Mouse (Mus musculus) cerebellum, adult 2 months (tissue): ENCODE measurements around the gene Srp9. TPM values are rescaled to one million over a fixed set of nuclear protein-coding genes. Genes with fewer than 3 reads are reported as not detected.

Experiments used
- DNase-seq, 2 experiments: peaks; one replicate each; pipeline ENCODE4 v3.0.0; 2021
- H3K27ac ChIP-seq: fragments of 200-500 bp; 2 replicates; pipeline ENCODE4 v1.5.1; 2012; ENCODE audit warnings: low read length, control low read depth, inconsistent platforms; ENCODE audit not compliant: insufficient read depth
- H3K27me3 ChIP-seq: fragments of 200-500 bp; 2 replicates; pipeline ENCODE4 v1.6.1; 2012; ENCODE audit warnings: inconsistent platforms, mild to moderate bottlenecking, low read length, moderate library complexity; ENCODE audit not compliant: control insufficient read depth, insufficient read depth
- H3K4me1 ChIP-seq: fragments of 200-500 bp; 2 replicates; pipeline ENCODE4 v1.6.1; 2011; ENCODE audit warnings: low read length; ENCODE audit not compliant: control insufficient read depth, insufficient read depth
- H3K4me3 ChIP-seq: fragments of 200-500 bp; replicated peaks from 2 replicates; pipeline ENCODE3; 2011; ENCODE audit warnings: mild to moderate bottlenecking, low read depth, low read length, control low read depth; ENCODE audit not compliant: insufficient read depth
- CTCF ChIP-seq: fragments of 200-500 bp; IDR thresholded peaks from 2 replicates; pipeline ENCODE4 v1.5.1; 2011; ENCODE audit warnings: low read depth, mild to moderate bottlenecking, control low read depth, low read length, moderate library complexity, borderline replicate concordance; ENCODE audit not compliant: insufficient read depth
- POLR2A ChIP-seq: fragments of 200-500 bp; IDR thresholded peaks from 2 replicates; pipeline ENCODE4 v1.6.1; 2011; ENCODE audit warnings: low read length, control low read depth, borderline replicate concordance; ENCODE audit not compliant: insufficient read depth
- WGBS: fragments of 180-500 bp; shearing (Covaris S2); methylation state at CpG from one replicate; pipeline ENCODE4 v1.1.7; 2018; 5-methylcytosine and 5-hydroxymethylcytosine counted together
- polyA plus RNA-seq: library from polyadenylated mRNA; depleted of rRNA; stranded (reverse); fragments of >200 nt; gene quantifications from 2 replicates; pipeline ENCODE4 v1.2.3, GENCODE M21; 2012

The Srp9 gene
- polyA plus RNA-seq, 1 experiment: 124 TPM

DNA sequence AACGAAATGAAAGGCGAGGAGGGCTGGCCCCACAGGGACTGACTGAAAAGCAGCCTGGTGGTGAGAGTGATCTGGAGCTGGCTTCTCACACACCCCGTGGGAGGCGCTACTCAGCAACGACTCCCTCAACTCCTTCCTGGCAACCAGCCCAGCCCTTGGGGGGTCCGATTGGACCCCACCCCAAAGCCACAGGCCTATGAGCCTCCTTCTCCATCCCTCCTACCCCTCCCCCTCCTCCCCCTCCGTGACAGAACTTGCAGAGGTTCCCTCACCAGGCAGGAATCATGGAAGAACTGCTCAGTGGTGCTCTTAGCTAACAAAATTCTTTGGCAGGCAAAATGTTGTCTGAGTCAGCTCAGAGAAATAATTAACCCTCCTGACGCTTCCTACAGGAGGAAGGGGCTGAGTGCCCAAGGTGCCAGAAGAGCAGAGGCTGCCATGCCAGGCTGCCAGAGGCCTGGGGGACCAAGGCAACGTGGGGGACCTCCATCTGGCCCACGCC, 29.2 kb upstream of the Srp9 start:
- H3K27me3 ChIP-seq: no peaks in the 10 kb centered on the region
- no peaks in the 10 kb centered on the region for H3K4me1 ChIP-seq
- TF ChIP-seq CTCF (no peak), POLR2A (no peak)
- H3K27ac ChIP-seq: no peak overlapping the region
- WGBS: 9% methylated on average over 10 of the region's 10 CpGs
- no peak for DNase-seq
- no peak overlapping the region for H3K4me3 ChIP-seq

- H3K27ac ChIP-seq: no peak overlapping the region
- H3K4me1 ChIP-seq: no peaks in the 10 kb centered on the region
- WGBS: 93% methylated on average over 5 of the region's 5 CpGs
- no peaks in the 10 kb centered on the region for H3K27me3 ChIP-seq
- TF ChIP-seq POLR2A (no peak), CTCF (no peak)
- H3K4me3 ChIP-seq: no peak overlapping the region
- no peak for DNase-seq
These were observed 27.8 kb upstream of the Srp9 start for GRCm38 (mm10) chr1:182096707-182097106.

- TF ChIP-seq CTCF (no peak), POLR2A (no peak)
- Histone ChIP-seq H3K4me3 (no peak overlapping the region), H3K4me1 (no peaks in the 10 kb centered on the region), H3K27me3 (no peaks in the 10 kb centered on the region), H3K27ac (no peak overlapping the region)
- DNase-seq: no peak
- WGBS: 77% methylated on average over 5 of the region's 5 CpGs
These were observed 25.5 kb upstream of the Srp9 start for GRCm38 (mm10) chr1:182099062-182099461.

DNA sequence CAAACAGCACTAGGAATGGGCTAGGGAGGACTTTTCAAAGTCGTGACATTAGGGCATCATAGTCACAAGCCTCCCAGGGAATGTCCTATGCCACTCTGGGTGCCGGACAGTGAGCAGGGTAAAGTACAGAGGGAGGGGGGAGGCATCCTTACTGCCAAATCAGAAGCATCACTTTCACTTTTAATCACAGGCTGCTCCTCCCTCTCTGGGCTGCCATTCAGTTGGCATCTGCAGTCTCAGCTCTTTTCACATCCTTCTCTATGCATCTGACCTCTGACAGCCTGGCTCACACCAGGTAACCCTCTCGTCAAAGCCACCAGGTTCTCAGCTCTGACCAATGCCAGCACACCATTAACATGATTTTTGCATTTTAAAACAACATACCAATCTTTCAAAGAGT, 24.1 kb upstream of the Srp9 start:
- H3K4me1 ChIP-seq: no peaks in the 10 kb centered on the region
- 46% methylated on average over 3 of the region's 3 CpGs for WGBS

DNA sequence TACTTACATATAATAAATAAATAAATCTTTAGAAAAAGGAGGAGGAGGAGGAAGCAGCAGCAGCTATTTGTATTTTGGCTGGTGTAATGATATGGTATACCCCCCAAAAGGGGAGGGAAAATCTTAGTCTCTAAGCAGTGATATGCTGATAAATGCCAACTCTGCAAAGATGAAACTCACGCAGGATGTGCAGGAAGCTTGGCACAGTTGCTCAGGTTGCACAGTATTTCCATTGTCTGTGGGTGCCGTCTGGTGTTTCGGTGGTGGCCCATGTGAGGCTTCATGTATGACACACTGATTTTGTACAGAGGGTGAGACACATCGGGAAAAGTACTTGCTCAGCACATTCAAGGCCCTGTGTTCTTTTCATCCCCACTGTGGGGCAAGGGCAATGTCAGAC, 23.1 kb upstream of the Srp9 start:
- H3K4me1 ChIP-seq: no peaks in the 10 kb centered on the region
- DNase-seq: no peak
- 85% methylated on average over 4 of the region's 4 CpGs for WGBS
- no peak overlapping the region for H3K4me3 ChIP-seq
- H3K27ac ChIP-seq: no peak overlapping the region
- no peak for TF ChIP-seq CTCF
- H3K27me3 ChIP-seq: no peaks in the 10 kb centered on the region

More for the DNA sequence above, 24.1 kb upstream of the Srp9 start:
- no peak for DNase-seq
- H3K27ac ChIP-seq: no peak overlapping the region
- H3K4me3 ChIP-seq: no peak overlapping the region
- TF ChIP-seq CTCF: no peak
- TF ChIP-seq POLR2A: no peak
- no peaks in the 10 kb centered on the region for H3K27me3 ChIP-seq

GRCm38 (mm10) chr1:182102706-182103105, 21.8 kb upstream of the Srp9 start:
- no peak for DNase-seq
- Histone ChIP-seq H3K4me1 (no peaks in the 10 kb centered on the region), H3K4me3 (no peak overlapping the region), H3K27me3 (no peaks in the 10 kb centered on the region; the same call in 1 of the 2 replicates), H3K27ac (no peak overlapping the region)
- no peak for TF ChIP-seq CTCF
- no peak for TF ChIP-seq POLR2A

DNA sequence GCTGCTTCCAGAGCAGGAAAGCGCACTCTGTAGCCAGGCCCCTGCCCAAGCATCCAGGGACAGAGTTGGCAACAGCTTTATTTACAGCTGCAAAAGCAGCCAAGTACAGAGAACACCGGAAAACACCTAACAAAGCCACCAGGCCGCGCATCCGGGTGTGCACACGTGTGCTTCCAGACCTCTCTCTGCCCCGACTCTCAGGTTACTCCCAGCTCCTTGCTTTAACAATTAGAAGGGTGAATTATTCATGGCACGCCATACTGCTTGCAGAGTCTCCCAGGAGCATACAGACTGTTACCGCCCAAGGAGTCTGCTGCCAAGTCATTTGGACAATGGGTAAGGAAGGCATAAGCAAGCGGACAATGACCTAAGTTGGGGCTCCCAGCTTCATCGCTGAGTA, 21.1 kb upstream of the Srp9 start:
- Histone ChIP-seq H3K27ac (no peak overlapping the region), H3K27me3 (no peaks in the 10 kb centered on the region; the same call in 1 of the 2 replicates), H3K4me1 (no peaks in the 10 kb centered on the region), H3K4me3 (no peak overlapping the region)
- WGBS: 79% methylated on average over 11 of the region's 11 CpGs
- DNase-seq: no peak
- TF ChIP-seq POLR2A (no peak), CTCF (no peak)

GRCm38 (mm10) chr1:182105023-182105422, 19.5 kb upstream of the Srp9 start:
- no peak for DNase-seq
- Histone ChIP-seq H3K4me3 (no peak overlapping the region), H3K27ac (no peak overlapping the region), H3K27me3 (no peaks in the 10 kb centered on the region; the same call in 1 of the 2 replicates), H3K4me1 (no peaks in the 10 kb centered on the region)
- TF ChIP-seq POLR2A: no peak
- no peak for TF ChIP-seq CTCF
- WGBS: 35% methylated on average over 3 of the region's 3 CpGs
